Mouse (Mus musculus): Measurements from ENCODE around the gene Emc3. TPM values are rescaled to one million over a fixed set of nuclear protein-coding genes. Genes with fewer than 3 reads are reported as not detected.

Gene Emc3
- polyA plus RNA-seq, 1 experiment = 63.0 TPM

GRCm38 (mm10) chr6:113517434-113518080, 13.9 kb downstream of the Emc3 start:
- TF ChIP-seq CTCF (IDR thresholded peaks at IDR 0.05; ENCODE audit: borderline replicate concordance, extremely low read depth, insufficient read depth, insufficient read length) = no peak
- no peak for TF ChIP-seq POLR2A (IDR thresholded peaks at IDR 0.05; ENCODE audit: borderline replicate concordance, extremely low read depth, insufficient read depth, insufficient read length, poor library complexity, severe bottlenecking)
- DNase-seq (ENCODE audit: low read depth) = no peak

GRCm38 (mm10) chr6:113514600-113514999, 16.9 kb downstream of the Emc3 start:
- TF ChIP-seq CTCF (IDR thresholded peaks at IDR 0.05; ENCODE audit: borderline replicate concordance, extremely low read depth, insufficient read depth, insufficient read length) = no peak
- no peak for DNase-seq (ENCODE audit: low read depth)

- no peak for DNase-seq (ENCODE audit: low read depth)
- no peak for TF ChIP-seq CTCF (IDR thresholded peaks at IDR 0.05; ENCODE audit: borderline replicate concordance, extremely low read depth, insufficient read depth, insufficient read length)
- TF ChIP-seq POLR2A (IDR thresholded peaks at IDR 0.05; ENCODE audit: borderline replicate concordance, extremely low read depth, insufficient read depth, insufficient read length, poor library complexity, severe bottlenecking) = no peak
These were observed 17.5 kb downstream of the Emc3 start for GRCm38 (mm10) chr6:113513944-113514343.

GRCm38 (mm10) chr6:113508947-113509280, 22.5 kb downstream of the Emc3 start:
- TF ChIP-seq CTCF (IDR thresholded peaks at IDR 0.05; ENCODE audit: borderline replicate concordance, extremely low read depth, insufficient read depth, insufficient read length) (no peak), POLR2A (IDR thresholded peaks at IDR 0.05; ENCODE audit: borderline replicate concordance, extremely low read depth, insufficient read depth, insufficient read length, poor library complexity, severe bottlenecking) (no peak)

GRCm38 (mm10) chr6:113508272-113508946, 23.0 kb downstream of the Emc3 start:
- DNase-seq (ENCODE audit: low read depth) = no peak
- no peak for TF ChIP-seq POLR2A (IDR thresholded peaks at IDR 0.05; ENCODE audit: borderline replicate concordance, extremely low read depth, insufficient read depth, insufficient read length, poor library complexity, severe bottlenecking)

More at GRCm38 (mm10) chr6:113508947-113509280, 22.5 kb downstream of the Emc3 start:
- DNase-seq (ENCODE audit: low read depth) = no peak

GRCm38 (mm10) chr6:113507130-113507529, 24.3 kb downstream of the Emc3 start:
- no peak for TF ChIP-seq POLR2A (IDR thresholded peaks at IDR 0.05; ENCODE audit: borderline replicate concordance, extremely low read depth, insufficient read depth, insufficient read length, poor library complexity, severe bottlenecking)
- no peak for TF ChIP-seq CTCF (IDR thresholded peaks at IDR 0.05; ENCODE audit: borderline replicate concordance, extremely low read depth, insufficient read depth, insufficient read length)

GRCm38 (mm10) chr6:113505689-113506088, 25.8 kb downstream of the Emc3 start:
- DNase-seq (ENCODE audit: low read depth) = no peak
- TF ChIP-seq CTCF (IDR thresholded peaks at IDR 0.05; ENCODE audit: borderline replicate concordance, extremely low read depth, insufficient read depth, insufficient read length) = no peak
- TF ChIP-seq POLR2A (IDR thresholded peaks at IDR 0.05; ENCODE audit: borderline replicate concordance, extremely low read depth, insufficient read depth, insufficient read length, poor library complexity, severe bottlenecking) = no peak

More at GRCm38 (mm10) chr6:113507130-113507529, 24.3 kb downstream of the Emc3 start:
- no peak for DNase-seq (ENCODE audit: low read depth)

GRCm38 (mm10) chr6:113502801-113503200, 28.7 kb downstream of the Emc3 start:
- no peak for TF ChIP-seq CTCF (IDR thresholded peaks at IDR 0.05; ENCODE audit: borderline replicate concordance, extremely low read depth, insufficient read depth, insufficient read length)
- no peak for TF ChIP-seq POLR2A (IDR thresholded peaks at IDR 0.05; ENCODE audit: borderline replicate concordance, extremely low read depth, insufficient read depth, insufficient read length, poor library complexity, severe bottlenecking)

GRCm38 (mm10) chr6:113501388-113502084, 29.9 kb downstream of the Emc3 start, which contains the start of gene Prrt3:
Gene Prrt3 (minus strand): TSS chr6:113501931.
- DNase-seq (ENCODE audit: low read depth) = peak; percentile 89
- TF ChIP-seq CTCF (IDR thresholded peaks at IDR 0.05; ENCODE audit: borderline replicate concordance, extremely low read depth, insufficient read depth, insufficient read length) (no peak), POLR2A (IDR thresholded peaks at IDR 0.05; ENCODE audit: borderline replicate concordance, extremely low read depth, insufficient read depth, insufficient read length, poor library complexity, severe bottlenecking) (peak; percentile 44; the same call in 1 of the 2 replicates)

More at GRCm38 (mm10) chr6:113502801-113503200, 28.7 kb downstream of the Emc3 start:
- DNase-seq (ENCODE audit: low read depth) = no peak

GRCm38 (mm10) chr6:113499346-113499745, 32.1 kb downstream of the Emc3 start:
- TF ChIP-seq CTCF (IDR thresholded peaks at IDR 0.05; ENCODE audit: borderline replicate concordance, extremely low read depth, insufficient read depth, insufficient read length) (no peak), POLR2A (IDR thresholded peaks at IDR 0.05; ENCODE audit: borderline replicate concordance, extremely low read depth, insufficient read depth, insufficient read length, poor library complexity, severe bottlenecking) (no peak)
- DNase-seq (ENCODE audit: low read depth) = no peak

- TF ChIP-seq POLR2A (IDR thresholded peaks at IDR 0.05; ENCODE audit: borderline replicate concordance, extremely low read depth, insufficient read depth, insufficient read length, poor library complexity, severe bottlenecking) (no peak), CTCF (IDR thresholded peaks at IDR 0.05; ENCODE audit: borderline replicate concordance, extremely low read depth, insufficient read depth, insufficient read length) (no peak)
- no peak for DNase-seq (ENCODE audit: low read depth)
These were observed 36.3 kb downstream of the Emc3 start for GRCm38 (mm10) chr6:113495071-113495675.
